Mouse (Mus musculus) cerebellum, adult 2 months (tissue): ENCODE data around the gene Nkain4. TPM values are rescaled to one million over a fixed set of nuclear protein-coding genes. Genes with fewer than 3 reads are reported as not detected.

Experiments used
- DNase-seq, 2 experiments: peaks; one replicate each; pipeline ENCODE4 v3.0.0; 2021
- H3K27ac ChIP-seq: fragments of 200-500 bp; 2 replicates; pipeline ENCODE4 v1.5.1; 2012; ENCODE audit warnings: low read length, control low read depth, inconsistent platforms; ENCODE audit not compliant: insufficient read depth
- H3K27me3 ChIP-seq: fragments of 200-500 bp; 2 replicates; pipeline ENCODE4 v1.6.1; 2012; ENCODE audit warnings: inconsistent platforms, mild to moderate bottlenecking, low read length, moderate library complexity; ENCODE audit not compliant: control insufficient read depth, insufficient read depth
- H3K4me1 ChIP-seq: fragments of 200-500 bp; 2 replicates; pipeline ENCODE4 v1.6.1; 2011; ENCODE audit warnings: low read length; ENCODE audit not compliant: control insufficient read depth, insufficient read depth
- H3K4me3 ChIP-seq: fragments of 200-500 bp; replicated peaks from 2 replicates; pipeline ENCODE3; 2011; ENCODE audit warnings: mild to moderate bottlenecking, low read depth, low read length, control low read depth; ENCODE audit not compliant: insufficient read depth
- CTCF ChIP-seq: fragments of 200-500 bp; IDR thresholded peaks from 2 replicates; pipeline ENCODE4 v1.5.1; 2011; ENCODE audit warnings: low read depth, mild to moderate bottlenecking, control low read depth, low read length, moderate library complexity, borderline replicate concordance; ENCODE audit not compliant: insufficient read depth
- POLR2A ChIP-seq: fragments of 200-500 bp; IDR thresholded peaks from 2 replicates; pipeline ENCODE4 v1.6.1; 2011; ENCODE audit warnings: low read length, control low read depth, borderline replicate concordance; ENCODE audit not compliant: insufficient read depth
- WGBS: fragments of 180-500 bp; shearing (Covaris S2); methylation state at CpG from one replicate; pipeline ENCODE4 v1.1.7; 2018; 5-methylcytosine and 5-hydroxymethylcytosine counted together
- polyA plus RNA-seq: library from polyadenylated mRNA; depleted of rRNA; stranded (reverse); fragments of >200 nt; gene quantifications from 2 replicates; pipeline ENCODE4 v1.2.3, GENCODE M21; 2012

Gene Nkain4
- polyA plus RNA-seq, 1 experiment: 64.1 TPM

DNA sequence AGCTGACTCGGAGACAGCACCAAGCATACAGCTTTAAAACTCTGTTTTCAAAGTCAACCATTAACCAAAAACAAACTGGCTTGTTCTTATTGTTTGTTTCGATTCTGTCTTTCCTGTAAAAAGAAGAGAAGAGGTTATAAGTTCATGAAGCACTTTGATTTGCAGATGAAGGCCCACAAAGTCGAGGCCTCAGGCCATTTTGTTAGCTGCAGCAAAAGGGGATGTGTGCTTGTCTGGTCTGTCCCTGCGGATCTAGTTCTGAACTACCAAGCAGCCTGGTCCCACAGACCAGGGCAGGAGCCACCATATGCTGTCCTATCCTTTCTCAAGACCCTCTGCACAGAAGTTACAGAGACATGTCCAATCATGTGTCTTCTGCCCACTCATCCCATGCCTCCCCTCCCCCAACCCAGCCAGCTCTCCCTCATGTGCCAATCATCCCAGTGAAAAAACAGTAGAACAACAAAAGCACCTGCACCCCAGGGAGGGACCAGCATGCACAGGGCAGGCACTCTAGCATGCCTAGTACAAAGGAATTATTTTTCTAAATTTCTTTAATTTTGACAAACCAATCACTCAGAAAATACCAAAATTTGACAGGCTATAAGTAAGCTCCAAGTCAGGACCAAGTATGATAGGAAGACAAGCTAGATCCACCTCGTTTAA is 48.8 kb downstream of the Nkain4 start:
- no peaks in the 10 kb centered on the region; the same call in 1 of the 2 replicates for H3K4me1 ChIP-seq
- H3K4me3 ChIP-seq: no peak overlapping the region
- no peak for DNase-seq
- no peaks in the 10 kb centered on the region for H3K27me3 ChIP-seq
- no peak overlapping the region for H3K27ac ChIP-seq
- TF ChIP-seq CTCF: no peak
- TF ChIP-seq POLR2A: no peak
- 57% methylated on average over 5 of the region's 5 CpGs for WGBS

DNA sequence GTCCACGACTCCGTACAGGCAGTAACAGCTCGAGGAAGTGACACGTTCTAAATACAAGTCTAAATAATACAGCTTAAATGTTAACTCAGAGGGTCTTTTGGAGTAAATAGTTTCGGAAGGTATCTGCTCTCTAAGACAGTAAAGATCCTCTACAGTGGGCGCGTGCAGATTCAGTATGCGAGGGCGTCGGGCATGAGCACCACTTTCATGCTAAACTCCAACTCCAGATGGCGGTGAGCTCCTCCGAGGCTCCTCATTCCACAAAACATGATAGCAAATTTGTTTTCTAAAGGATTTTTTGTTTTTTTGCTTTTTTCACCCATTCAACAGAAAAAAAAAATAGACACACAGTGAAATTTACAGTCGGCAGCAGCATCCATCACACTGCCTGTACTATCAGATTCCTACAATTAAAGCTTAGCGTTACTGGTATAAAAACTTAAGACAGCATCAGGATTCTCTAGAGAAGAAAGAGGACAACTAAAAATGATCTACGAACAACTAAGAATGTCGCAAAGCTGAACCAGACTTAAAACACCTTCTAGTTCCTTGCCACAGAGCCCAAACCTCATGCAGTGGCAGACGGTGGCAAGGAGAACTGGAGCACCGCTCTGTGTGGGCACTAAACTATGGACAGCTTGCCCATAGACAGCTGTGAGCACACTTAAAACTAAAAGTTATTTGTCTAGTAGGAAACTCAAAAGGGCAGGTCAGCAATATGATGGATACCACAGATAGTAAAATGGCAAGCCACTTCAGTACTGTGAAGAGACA is 49.9 kb downstream of the Nkain4 start:
- Histone ChIP-seq H3K27ac (no peak overlapping the region), H3K4me3 (no peak overlapping the region), H3K4me1 (no peaks in the 10 kb centered on the region), H3K27me3 (no peaks in the 10 kb centered on the region)
- TF ChIP-seq POLR2A: no peak
- no peak for TF ChIP-seq CTCF
- no peak for DNase-seq
- 91% methylated on average over 18 of the region's 18 CpGs for WGBS

GRCm38 (mm10) chr2:180902086-180902485 is 52.4 kb downstream of the Nkain4 start:
- DNase-seq: peak in 1 of 2 experiments; percentile 59
- Histone ChIP-seq H3K27me3 (no peaks in the 10 kb centered on the region), H3K4me1 (peaks cover 20% of the 10 kb centered on the region), H3K27ac (no peak overlapping the region), H3K4me3 (no peak overlapping the region)
- TF ChIP-seq CTCF (peak; percentile 41; the same call in 1 of the 2 replicates), POLR2A (no peak)
- 32% methylated on average over 2 of the region's 2 CpGs for WGBS

GRCm38 (mm10) chr2:180897857-180898256 is 56.6 kb downstream of the Nkain4 start:
- Histone ChIP-seq H3K27me3 (no peaks in the 10 kb centered on the region), H3K4me1 (peaks cover 40% of the 10 kb centered on the region), H3K4me3 (no peak overlapping the region), H3K27ac (no peak overlapping the region)
- WGBS: 31% methylated on average over 6 of the region's 6 CpGs
- DNase-seq: peak in 1 of 2 experiments; percentile 50
- peak; percentile 49; the same call in 1 of the 2 replicates for TF ChIP-seq POLR2A
- TF ChIP-seq CTCF: no peak

DNA sequence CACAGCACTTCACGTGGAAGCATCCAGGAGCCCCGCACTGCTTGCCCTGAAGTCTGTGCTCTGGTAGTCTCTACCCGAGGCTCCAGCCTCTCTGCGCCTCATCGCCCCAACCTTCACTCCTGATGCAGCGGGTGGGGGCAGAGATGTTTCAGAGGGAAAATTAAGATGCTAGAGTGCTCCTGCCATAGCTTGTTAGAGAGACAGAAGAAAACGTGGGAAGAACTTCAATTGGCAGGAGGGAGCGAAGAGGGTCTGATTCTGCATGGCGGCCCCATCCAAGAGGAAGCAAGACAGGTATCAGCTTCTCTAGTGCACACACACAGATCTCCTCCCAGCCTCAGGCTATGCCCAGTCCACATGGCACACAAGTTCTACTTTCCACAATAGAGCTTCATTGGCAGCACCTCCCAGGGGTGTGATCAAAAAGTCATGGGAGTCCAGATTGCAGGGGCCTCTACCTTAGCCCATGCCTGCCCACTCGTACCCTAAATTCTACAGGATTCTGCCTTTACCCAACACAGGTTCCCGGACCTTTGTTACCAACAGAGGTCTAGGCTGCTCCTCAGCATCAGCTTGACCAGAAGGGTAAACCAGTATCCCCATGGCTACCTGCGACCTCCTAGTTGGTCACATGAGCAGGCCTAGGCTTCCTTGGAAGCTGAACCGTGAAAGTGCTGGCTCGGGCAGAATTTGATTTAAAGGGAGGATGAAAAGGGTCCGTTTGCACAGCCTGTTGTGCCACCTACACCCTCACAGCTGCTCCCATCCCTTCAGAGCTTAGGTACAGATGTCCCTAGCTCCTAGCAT is 57.5 kb downstream of the Nkain4 start:
- Histone ChIP-seq H3K4me3 (no peak overlapping the region), H3K27me3 (no peaks in the 10 kb centered on the region), H3K27ac (peak overlapping the region; percentile 8), H3K4me1 (peaks cover 40% of the 10 kb centered on the region)
- TF ChIP-seq POLR2A (peak; percentile 4; the same call in 1 of the 2 replicates), CTCF (no peak)
- peak; percentile 42 to 51 for DNase-seq
- 44% methylated on average over 15 of the region's 15 CpGs for WGBS

DNA sequence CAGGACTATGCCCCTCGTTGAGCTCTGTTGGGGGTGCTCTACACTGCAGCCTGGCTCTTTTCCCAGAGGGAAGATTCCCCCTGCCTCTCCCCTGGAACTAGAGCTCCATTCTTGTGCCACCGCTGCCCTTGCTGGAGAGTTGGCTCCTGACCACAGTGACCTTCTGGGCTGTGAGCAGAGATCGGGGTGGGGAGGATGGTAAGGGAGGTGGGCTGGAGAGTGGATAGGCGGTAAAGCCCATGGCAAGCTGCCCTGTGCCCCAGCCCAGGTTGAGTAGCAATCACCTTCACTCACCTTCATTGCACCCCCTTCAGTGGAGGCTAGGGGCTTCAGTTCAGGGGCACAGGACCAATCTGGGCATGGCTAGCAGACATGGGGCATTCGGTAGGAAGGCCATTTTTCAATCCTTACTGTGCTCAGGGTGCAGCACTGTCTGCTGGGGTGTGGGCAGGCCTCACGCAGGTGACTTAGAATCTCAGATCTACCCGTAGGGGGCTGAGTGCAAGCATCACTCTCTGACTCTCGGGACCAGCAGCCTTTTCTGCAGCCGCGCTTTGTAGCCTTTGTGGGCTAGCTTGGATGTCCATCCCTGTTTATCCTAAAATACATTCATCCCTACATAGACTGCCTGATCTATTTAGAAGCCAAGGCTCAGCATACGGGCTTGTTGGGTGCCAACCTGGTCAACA is 58.5 kb downstream of the Nkain4 start:
- Histone ChIP-seq H3K4me3 (no peak overlapping the region), H3K27ac (peak overlapping the region; percentile 8), H3K27me3 (no peaks in the 10 kb centered on the region), H3K4me1 (peaks cover 43% of the 10 kb centered on the region)
- TF ChIP-seq CTCF (no peak), POLR2A (peak; percentile 12; the same call in 1 of the 2 replicates)
- 25% methylated on average over 11 of the region's 11 CpGs for WGBS
- peak; percentile 58 to 60 for DNase-seq

GRCm38 (mm10) chr2:180895321-180895720 is 59.2 kb downstream of the Nkain4 start:
- DNase-seq: peak; percentile 60 to 63
- Histone ChIP-seq H3K4me1 (peaks cover 48% of the 10 kb centered on the region), H3K27me3 (no peaks in the 10 kb centered on the region), H3K4me3 (peak overlapping the region; percentile 35), H3K27ac (peak overlapping the region; percentile 8)
- TF ChIP-seq POLR2A (no peak), CTCF (no peak)
- 16% methylated on average over 3 of the region's 3 CpGs for WGBS
